Mouse (Mus musculus): ENCODE data around the gene Axin2. TPM values are rescaled to one million over a fixed set of nuclear protein-coding genes. Genes with fewer than 3 reads are reported as not detected.

The Axin2 gene
- polyA plus RNA-seq, 1 experiment from 2014 or later = 19.8 TPM

DNA sequence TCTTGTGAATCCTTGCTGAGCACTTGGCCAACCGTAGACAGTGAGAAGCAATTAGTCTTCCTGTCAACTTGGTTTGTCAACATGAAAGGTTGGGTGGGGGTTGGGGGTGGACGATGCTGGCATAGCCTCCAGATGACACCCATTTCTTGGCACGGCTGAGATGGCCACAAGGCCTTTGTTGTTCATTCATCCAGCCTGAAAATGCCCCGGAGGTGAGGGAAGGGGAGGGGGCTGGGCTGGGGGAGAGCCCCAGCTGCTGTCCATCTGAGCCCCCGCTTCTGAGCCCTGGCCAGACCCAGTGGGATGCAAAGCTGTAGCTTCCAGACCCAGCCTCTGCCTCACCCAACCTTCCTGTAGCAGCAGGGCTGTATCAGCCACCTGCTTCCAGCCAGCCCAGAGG, 38.2 kb downstream of the Axin2 start:
- Histone ChIP-seq H3K36me3 (no peaks in the 10 kb centered on the region), H3K4me3 (no peak overlapping the region), H3K27ac (replicated peaks) (no peak overlapping the region), H3K4me2 (replicated peaks) (no peak overlapping the region), H3K9me3 (no peaks in the 10 kb centered on the region), H3K27me3 (no peaks in the 10 kb centered on the region), H3K4me1 (peaks cover 16% of the 10 kb centered on the region; the same call in 1 of the 2 replicates), H3K9ac (replicated peaks) (no peak overlapping the region)
- ATAC-seq (ENCODE audit: low FRiP score, low read depth) = peak; percentile 84
- 44% methylated on average over 5 of the region's 5 CpGs for WGBS

DNA sequence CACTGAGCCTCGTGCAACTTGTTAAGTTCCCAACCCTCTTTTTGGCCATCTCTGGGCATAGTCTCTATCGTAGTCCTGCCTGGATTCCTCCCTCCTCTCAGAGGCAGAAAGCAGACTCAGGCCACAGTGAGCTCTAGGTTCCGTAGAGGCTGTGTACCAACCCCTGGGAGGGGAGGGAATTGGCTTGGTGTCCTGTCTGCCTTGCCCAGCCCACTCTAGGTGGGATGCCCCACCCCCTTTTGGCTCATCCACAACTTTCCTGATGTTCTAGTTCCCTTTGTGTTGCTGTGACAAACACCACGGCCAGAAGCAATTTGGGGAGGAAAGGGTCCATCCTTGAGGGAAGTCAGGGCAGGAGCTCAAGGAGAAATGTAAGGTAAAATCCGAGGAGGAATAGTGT, 39.0 kb downstream of the Axin2 start:
- H3K9me3 ChIP-seq = no peaks in the 10 kb centered on the region
- no peak overlapping the region for H3K9ac ChIP-seq (replicated peaks)
- no peak for ATAC-seq (ENCODE audit: low FRiP score, low read depth)
- H3K27ac ChIP-seq (replicated peaks) = no peak overlapping the region
- no peaks in the 10 kb centered on the region for H3K36me3 ChIP-seq
- no peak overlapping the region for H3K4me2 ChIP-seq (replicated peaks)
- 53% methylated on average over 5 of the region's 5 CpGs for WGBS
- no peaks in the 10 kb centered on the region for H3K27me3 ChIP-seq
- peaks cover 16% of the 10 kb centered on the region; the same call in 1 of the 2 replicates for H3K4me1 ChIP-seq
- H3K4me3 ChIP-seq = no peak overlapping the region

DNA sequence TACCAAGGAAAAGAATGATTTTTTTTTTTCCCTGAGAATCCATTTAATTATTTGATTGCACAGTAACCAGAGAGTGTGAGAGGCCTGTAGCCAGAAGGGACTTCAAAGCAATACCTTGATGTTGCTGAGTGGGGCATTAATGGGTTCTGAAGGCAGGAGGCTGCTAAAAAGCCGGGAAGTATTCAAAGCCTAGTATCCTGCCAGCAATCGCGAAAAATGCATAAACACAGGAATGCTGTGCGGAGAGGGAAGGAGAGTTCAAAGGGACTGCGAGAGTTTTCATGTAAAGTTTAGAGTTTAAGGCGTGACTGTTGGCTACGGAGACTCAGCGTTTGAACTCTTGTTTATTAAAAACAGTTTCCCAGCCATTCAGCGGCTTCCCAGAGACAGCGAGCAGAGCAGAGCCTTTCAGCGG, 41.5 kb downstream of the Axin2 start:
- WGBS = 2% methylated on average over 11 of the region's 11 CpGs
- Histone ChIP-seq H3K27me3 (no peaks in the 10 kb centered on the region), H3K4me1 (peaks cover 16% of the 10 kb centered on the region; the same call in 1 of the 2 replicates), H3K4me3 (no peak overlapping the region), H3K27ac (replicated peaks) (0 out of 2 replicates have a peak overlapping the region, but pooled peaks have one; percentile 20), H3K4me2 (replicated peaks) (peak overlapping the region; percentile 30), H3K9me3 (no peaks in the 10 kb centered on the region), H3K9ac (replicated peaks) (no peak overlapping the region), H3K36me3 (no peaks in the 10 kb centered on the region)
- no peak for ATAC-seq (ENCODE audit: low FRiP score, low read depth)

DNA sequence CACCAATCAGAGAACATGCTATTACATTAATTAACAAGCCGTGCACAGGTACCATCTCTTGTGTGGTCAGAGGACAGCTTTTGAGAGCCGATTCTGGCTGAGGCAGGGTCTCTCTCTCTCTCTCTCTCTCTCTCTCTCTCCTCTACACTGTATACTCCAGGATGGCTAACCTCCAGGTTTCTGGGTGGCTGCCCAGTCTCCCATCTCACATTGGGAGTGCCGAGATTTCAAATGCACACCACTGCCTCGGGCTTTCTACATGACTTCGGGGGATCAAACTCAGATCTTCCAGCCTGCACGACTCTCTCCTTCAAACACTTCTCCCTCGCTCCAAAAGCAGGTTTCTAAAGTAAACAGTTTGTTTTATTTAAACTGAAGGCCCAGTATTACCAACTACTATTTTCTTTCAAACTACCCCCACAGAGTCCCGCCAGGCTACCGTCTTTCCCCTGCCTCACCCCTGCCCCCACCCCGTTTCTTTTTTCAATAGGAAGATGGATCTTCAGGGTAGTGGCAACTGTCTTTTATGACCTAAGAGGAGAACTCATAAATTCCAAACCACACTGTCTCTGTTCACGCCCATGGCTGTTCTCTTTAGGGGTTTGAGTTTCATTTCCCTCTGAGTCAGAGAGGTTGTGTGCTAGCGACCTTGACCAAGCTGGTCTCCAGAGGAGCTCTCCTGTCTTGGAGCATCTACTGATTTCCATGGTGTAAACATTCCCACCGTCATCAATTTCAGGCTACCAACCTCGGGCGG, 43.5 kb downstream of the Axin2 start:
- no peaks in the 10 kb centered on the region for H3K9me3 ChIP-seq
- WGBS = 86% methylated on average over 15 of the region's 15 CpGs
- no peaks in the 10 kb centered on the region for H3K36me3 ChIP-seq
- no peaks in the 10 kb centered on the region for H3K27me3 ChIP-seq
- no peak overlapping the region for H3K9ac ChIP-seq (replicated peaks)
- no peak for ATAC-seq (ENCODE audit: low FRiP score, low read depth)
- H3K4me1 ChIP-seq = peaks cover 10% of the 10 kb centered on the region; the same call in 1 of the 2 replicates
- no peak overlapping the region for H3K4me3 ChIP-seq
- no peak overlapping the region for H3K4me2 ChIP-seq (replicated peaks)
- no peak overlapping the region for H3K27ac ChIP-seq (replicated peaks)

DNA sequence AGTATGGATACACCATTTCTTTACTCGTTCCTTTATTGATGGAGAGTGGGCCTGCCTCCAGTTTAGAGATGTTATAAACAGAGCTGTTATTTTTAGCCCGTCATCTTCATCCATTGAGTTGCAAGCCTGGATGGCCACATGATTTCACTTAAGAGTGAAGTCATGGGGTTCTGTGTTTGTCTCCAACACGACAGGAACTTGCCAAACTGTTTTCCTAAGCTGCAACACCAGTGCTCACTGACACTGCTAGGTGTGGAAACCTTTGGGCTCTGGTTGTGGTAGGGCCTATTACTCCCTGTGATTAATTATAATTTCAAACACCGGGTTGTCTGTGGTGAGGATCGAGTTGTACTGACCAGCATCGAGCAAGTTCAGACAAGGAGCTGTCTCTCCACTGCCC, 45.6 kb downstream of the Axin2 start:
- ATAC-seq (ENCODE audit: low FRiP score, low read depth) = no peak
- Histone ChIP-seq H3K4me2 (replicated peaks) (no peak overlapping the region), H3K27ac (replicated peaks) (no peak overlapping the region), H3K9me3 (no peaks in the 10 kb centered on the region), H3K4me3 (no peak overlapping the region), H3K9ac (replicated peaks) (no peak overlapping the region), H3K4me1 (peaks cover 7% of the 10 kb centered on the region; the same call in 1 of the 2 replicates), H3K27me3 (no peaks in the 10 kb centered on the region), H3K36me3 (no peaks in the 10 kb centered on the region)
- 75% methylated on average over 6 of the region's 6 CpGs for WGBS

DNA sequence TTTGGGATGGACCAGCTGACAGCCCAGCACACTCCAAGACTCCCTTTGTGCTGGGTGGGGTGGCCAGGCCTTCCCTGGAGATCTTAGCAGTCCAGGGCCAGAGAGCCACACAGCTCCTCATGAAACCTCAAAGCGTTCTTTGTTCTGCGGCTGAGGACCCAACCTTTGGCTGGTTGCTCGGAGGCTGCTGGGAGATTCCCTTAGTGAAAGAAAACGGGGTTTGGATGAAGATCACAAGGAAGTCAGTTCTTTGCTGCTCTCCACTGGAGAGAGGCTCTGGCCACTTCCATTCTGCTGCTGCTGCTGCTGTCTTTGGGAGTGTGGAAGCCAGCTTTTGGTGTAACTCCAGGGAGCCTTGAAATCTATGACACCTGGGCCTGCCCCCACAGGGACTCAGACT, 53.3 kb downstream of the Axin2 start:
- 56% methylated on average over 4 of the region's 4 CpGs for WGBS
- H3K27ac ChIP-seq (replicated peaks) = no peak overlapping the region
- peaks cover 19% of the 10 kb centered on the region; the same call in 1 of the 2 replicates for H3K4me1 ChIP-seq
- H3K4me2 ChIP-seq (replicated peaks) = no peak overlapping the region
- no peak for ATAC-seq (ENCODE audit: low FRiP score, low read depth)
- no peak overlapping the region for H3K4me3 ChIP-seq
- no peaks in the 10 kb centered on the region for H3K36me3 ChIP-seq
- H3K27me3 ChIP-seq = peaks cover 9% of the 10 kb centered on the region; the same call in 1 of the 2 replicates
- no peak overlapping the region for H3K9ac ChIP-seq (replicated peaks)
- no peaks in the 10 kb centered on the region for H3K9me3 ChIP-seq

DNA sequence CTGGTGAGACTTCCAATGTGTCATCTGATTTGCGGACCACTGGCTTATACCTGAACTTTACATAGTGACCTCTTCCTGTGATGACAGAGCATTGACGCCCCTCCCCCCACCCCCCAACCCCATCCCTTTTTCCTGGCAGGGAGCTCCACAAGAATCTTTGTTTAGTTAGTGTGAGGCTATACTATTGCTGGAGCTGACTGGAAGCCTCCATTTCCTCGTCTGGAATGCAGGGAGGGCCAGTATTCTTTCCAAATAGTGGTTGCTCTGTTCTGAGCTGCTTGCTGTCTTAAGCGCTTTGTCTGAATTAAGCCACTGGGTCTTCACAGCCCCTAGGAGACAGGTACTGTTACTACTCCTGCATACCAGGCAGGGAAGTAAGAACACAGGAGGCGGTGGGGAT, 53.7 kb downstream of the Axin2 start:
- WGBS = 51% methylated on average over 5 of the region's 5 CpGs

DNA sequence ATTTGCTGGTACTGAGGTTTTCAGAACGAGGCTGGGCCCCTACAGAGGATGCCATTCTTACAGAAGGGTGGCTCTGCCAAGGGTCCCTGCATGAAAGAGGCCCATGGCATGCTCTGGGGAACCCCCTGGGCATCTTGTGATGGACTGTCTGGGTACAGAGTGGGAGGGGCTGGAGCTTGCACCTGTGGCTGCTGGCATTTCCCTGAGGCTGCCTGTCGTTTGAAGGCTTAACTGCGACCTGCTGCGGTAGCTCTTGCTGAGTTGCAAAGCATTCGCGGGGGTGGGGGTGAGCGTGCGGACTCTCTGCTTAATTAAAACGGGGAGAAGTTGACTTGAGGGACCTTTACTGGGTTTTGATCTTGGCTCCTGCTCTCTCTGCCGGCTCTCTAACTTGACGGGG, 55.4 kb downstream of the Axin2 start:
- H3K4me2 ChIP-seq (replicated peaks) = no peak overlapping the region
- H3K36me3 ChIP-seq = no peaks in the 10 kb centered on the region
- H3K9me3 ChIP-seq = no peaks in the 10 kb centered on the region
- H3K27me3 ChIP-seq = peaks cover 9% of the 10 kb centered on the region; the same call in 1 of the 2 replicates
- ATAC-seq (ENCODE audit: low FRiP score, low read depth) = no peak
- peaks cover 19% of the 10 kb centered on the region; the same call in 1 of the 2 replicates for H3K4me1 ChIP-seq
- H3K9ac ChIP-seq (replicated peaks) = no peak overlapping the region
- no peak overlapping the region for H3K27ac ChIP-seq (replicated peaks)
- 20% methylated on average over 11 of the region's 11 CpGs for WGBS
- H3K4me3 ChIP-seq = no peak overlapping the region

More for the DNA sequence above, 53.7 kb downstream of the Axin2 start:
- no peaks in the 10 kb centered on the region for H3K36me3 ChIP-seq
- no peak overlapping the region for H3K9ac ChIP-seq (replicated peaks)
- no peak overlapping the region for H3K4me2 ChIP-seq (replicated peaks)
- no peak for ATAC-seq (ENCODE audit: low FRiP score, low read depth)
- H3K27ac ChIP-seq (replicated peaks) = no peak overlapping the region
- H3K4me3 ChIP-seq = no peak overlapping the region
- H3K9me3 ChIP-seq = no peaks in the 10 kb centered on the region
- H3K27me3 ChIP-seq = peaks cover 9% of the 10 kb centered on the region; the same call in 1 of the 2 replicates
- H3K4me1 ChIP-seq = peaks cover 19% of the 10 kb centered on the region; the same call in 1 of the 2 replicates

DNA sequence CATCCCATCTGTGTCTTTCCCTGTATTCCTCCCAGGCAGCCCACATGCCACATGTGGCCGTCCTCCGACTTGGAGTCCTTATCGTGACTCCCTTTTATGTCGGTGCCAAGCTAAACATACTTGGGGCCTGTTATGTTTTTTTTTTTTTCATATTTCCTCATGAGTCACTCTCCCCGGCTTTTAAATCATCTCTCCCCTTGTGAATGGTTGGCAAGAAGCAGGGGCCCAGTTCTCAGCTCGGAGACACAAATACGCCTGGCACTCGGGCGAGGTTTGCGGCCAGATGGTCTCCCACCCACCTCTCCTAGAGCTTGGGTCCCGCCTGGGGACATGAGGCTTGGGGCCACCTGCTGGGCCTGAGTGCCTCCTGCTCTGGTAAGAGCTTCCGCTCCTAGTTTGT, 60.4 kb downstream of the Axin2 start:
- no peak overlapping the region for H3K4me3 ChIP-seq
- H3K27me3 ChIP-seq = peaks cover 9% of the 10 kb centered on the region; the same call in 1 of the 2 replicates
- WGBS = 82% methylated on average over 12 of the region's 12 CpGs
- no peak overlapping the region for H3K4me2 ChIP-seq (replicated peaks)
- H3K36me3 ChIP-seq = no peaks in the 10 kb centered on the region
- 0 out of 2 replicates have a peak, but pooled peaks cover 3% of the 10 kb centered on the region for H3K4me1 ChIP-seq
- ATAC-seq (ENCODE audit: low FRiP score, low read depth) = no peak
- no peak overlapping the region for H3K27ac ChIP-seq (replicated peaks)
- H3K9me3 ChIP-seq = no peaks in the 10 kb centered on the region
- no peak overlapping the region for H3K9ac ChIP-seq (replicated peaks)

DNA sequence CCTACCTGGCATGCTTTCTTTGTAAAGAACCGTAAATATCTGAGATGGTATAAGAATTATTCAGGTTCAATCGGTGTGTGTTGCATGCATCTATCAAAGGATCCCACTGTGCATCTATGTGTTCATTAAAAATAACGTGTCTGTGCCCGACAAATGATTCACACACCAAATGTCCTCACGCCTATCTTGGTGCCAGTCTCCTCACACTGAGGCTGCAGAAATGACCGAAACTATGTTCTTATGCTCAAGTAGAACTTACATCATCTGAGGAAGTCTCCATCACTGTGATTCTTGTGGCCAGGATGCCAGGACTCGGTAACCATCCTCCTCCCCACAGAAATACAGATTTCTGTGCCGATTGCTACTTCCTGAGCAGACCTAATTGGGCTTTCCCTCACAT, 60.9 kb downstream of the Axin2 start:
- Histone ChIP-seq H3K4me3 (no peak overlapping the region), H3K4me2 (replicated peaks) (no peak overlapping the region), H3K36me3 (no peaks in the 10 kb centered on the region), H3K9ac (replicated peaks) (no peak overlapping the region), H3K27ac (replicated peaks) (no peak overlapping the region), H3K27me3 (peaks cover 6% of the 10 kb centered on the region; the same call in 1 of the 2 replicates), H3K9me3 (no peaks in the 10 kb centered on the region), H3K4me1 (no peaks in the 10 kb centered on the region)
- no peak for ATAC-seq (ENCODE audit: low FRiP score, low read depth)
- 93% methylated on average over 8 of the region's 8 CpGs for WGBS

DNA sequence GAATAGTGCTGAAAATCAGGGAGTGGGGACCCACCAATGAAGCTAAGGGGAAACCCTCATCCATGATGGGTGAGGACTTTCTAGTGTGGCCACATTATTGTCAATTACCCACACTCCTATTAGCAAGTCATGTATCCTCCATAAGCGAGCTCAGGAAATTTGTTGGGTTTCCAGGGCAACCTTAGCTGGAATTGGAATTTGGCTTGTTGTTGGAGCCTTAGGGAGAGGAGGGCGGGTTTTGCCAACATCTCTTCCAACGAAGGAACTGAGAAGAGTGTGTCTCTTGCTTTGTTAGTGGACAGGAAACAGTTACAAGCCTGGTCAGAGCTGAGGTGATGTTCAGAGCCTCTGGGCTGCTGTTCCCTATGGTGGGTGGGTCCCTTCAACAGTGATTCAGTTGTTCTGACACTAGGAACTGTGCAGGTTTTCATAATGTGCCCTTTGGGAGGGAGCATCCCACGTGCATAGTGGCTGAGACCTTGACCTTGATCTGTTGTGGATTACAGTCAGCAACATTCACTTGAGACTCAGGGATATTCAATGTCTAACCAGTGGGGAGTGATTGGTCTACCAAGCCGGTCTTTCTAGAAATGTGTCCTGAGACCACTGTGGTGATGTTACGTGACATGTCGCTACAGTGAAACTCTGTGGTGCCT, 63.4 kb downstream of the Axin2 start:
- Histone ChIP-seq H3K4me1 (no peaks in the 10 kb centered on the region), H3K4me2 (replicated peaks) (no peak overlapping the region), H3K27ac (replicated peaks) (no peak overlapping the region), H3K9ac (replicated peaks) (no peak overlapping the region), H3K4me3 (no peak overlapping the region), H3K36me3 (no peaks in the 10 kb centered on the region), H3K27me3 (no peaks in the 10 kb centered on the region), H3K9me3 (no peaks in the 10 kb centered on the region)
- 66% methylated on average over 7 of the region's 7 CpGs for WGBS
- no peak for ATAC-seq (ENCODE audit: low FRiP score, low read depth)

DNA sequence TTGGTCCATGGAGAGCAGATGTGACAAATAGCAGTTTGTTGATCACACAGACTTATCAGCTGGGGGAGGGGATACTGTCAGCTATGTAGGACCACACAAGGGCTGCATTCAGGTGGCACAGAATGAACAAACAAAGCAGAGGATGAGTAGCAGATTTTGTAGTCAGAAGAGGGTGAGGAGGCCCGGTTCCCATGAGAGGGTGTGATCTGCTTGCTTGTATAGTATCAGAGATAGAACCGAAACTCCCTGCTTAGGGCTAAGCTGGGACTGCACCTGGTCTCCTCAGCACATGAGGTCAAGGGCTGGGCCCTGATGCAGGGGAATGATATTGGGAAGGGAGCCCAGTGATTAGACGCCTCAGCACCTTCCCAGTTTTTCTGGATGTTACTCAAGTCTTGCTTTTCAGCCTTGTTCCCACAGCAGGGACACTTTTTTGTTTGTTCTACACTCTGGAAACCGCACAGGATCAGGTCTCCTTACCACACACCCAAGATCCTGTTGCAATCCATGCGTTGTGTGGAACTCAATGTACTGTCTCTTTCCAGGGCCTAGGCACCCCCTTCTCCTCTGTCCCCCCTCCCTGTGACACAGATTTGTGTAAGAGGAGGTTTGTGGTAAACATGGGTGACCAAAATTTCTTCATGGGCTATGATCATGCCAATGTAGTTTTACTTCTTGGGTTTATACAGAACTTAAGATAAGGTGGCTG, 64.7 kb downstream of the Axin2 start:
- Histone ChIP-seq H3K4me2 (replicated peaks) (no peak overlapping the region), H3K9me3 (no peaks in the 10 kb centered on the region), H3K27ac (replicated peaks) (no peak overlapping the region), H3K4me3 (no peak overlapping the region), H3K27me3 (no peaks in the 10 kb centered on the region), H3K9ac (replicated peaks) (no peak overlapping the region), H3K36me3 (no peaks in the 10 kb centered on the region), H3K4me1 (no peaks in the 10 kb centered on the region)
- no peak for ATAC-seq (ENCODE audit: low FRiP score, low read depth)
- 84% methylated on average over 5 of the region's 5 CpGs for WGBS

Measured in midbrain, embryonic 12.5 days (tissue).